Mouse (Mus musculus): Measurements from ENCODE around the gene Crtc3. TPM values are rescaled to one million over a fixed set of nuclear protein-coding genes. Genes with fewer than 3 reads are reported as not detected.

Crtc3 gene
- 17.3 and 18.6 TPM in 2 replicates for polyA plus RNA-seq (2015; fragmentation: Nextera tagmentation; extraction: Ambion mirVana)

DNA sequence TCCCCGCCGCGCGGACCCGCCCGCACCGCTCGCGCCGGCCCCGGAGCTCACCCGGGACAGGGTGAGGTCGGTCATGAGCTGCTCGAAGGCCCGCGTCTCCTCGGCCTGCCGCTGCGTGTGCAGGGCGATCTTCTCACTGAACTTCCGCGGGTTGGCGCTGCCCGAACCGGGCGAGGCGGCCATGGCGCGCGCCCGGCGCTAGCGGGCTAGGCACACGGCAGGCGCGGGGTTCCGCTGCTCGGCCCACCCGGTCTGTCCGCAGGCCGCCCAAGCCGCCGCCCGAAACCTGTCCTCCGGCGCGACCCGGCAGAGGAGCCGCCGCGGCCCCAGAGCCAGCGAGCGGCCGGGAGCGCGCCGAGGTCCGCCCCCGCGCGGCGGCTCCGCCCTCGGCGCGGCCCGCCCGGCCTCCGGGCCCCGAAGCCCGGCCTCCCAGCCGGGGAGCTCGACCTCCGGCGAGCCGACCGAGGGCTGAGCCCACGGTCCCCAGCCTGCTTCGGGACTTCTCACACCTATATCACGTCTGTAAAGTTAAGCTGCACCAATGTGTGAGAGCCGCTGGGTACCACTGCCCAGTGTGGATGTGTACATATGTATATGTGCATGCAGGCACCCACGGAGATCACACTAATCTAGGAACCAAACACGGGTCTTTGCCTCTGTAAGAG, at the start of gene Crtc3:
TSS of gene Crtc3 (minus strand) at position 322 of the 665 bp plus-strand sequence.
- Histone ChIP-seq H3K9ac (peak within 1 kb of the TSS; percentile 98), H3K9me3 (no peaks in the 10 kb centered on the region), H3K27me3 (no peaks in the 10 kb centered on the region), H3K4me3 (peak within 1 kb of the TSS; percentile 84), H3K36me3 (no peaks in the 10 kb centered on the region), H3K4me2 (peak within 1 kb of the TSS; percentile 67), H3K4me1 (replicated peaks) (peaks cover 29% of the 10 kb centered on the region), H3K27ac (replicated peaks) (peak within 1 kb of the TSS; percentile 96)
- 1% methylated on average over 71 of the region's 83 CpGs for WGBS
- ATAC-seq (ENCODE audit: low read depth): peak; percentile 84

- H3K4me3 ChIP-seq: no peak overlapping the region
- 85% methylated on average over 10 of the region's 10 CpGs for WGBS
- ATAC-seq (ENCODE audit: low read depth): no peak
Measured at GRCm38 (mm10) chr7:80736199-80736598, 47.5 kb upstream of the Crtc3 start.

GRCm38 (mm10) chr7:80732986-80733385, 44.3 kb upstream of the Crtc3 start:
- no peak overlapping the region for H3K4me3 ChIP-seq
- WGBS: 84% methylated on average over 11 of the region's 11 CpGs

More at GRCm38 (mm10) chr7:80736199-80736598, 47.5 kb upstream of the Crtc3 start:
- no peak overlapping the region for H3K9ac ChIP-seq
- H3K4me2 ChIP-seq: no peak overlapping the region
- no peaks in the 10 kb centered on the region for H3K9me3 ChIP-seq
- H3K36me3 ChIP-seq: peaks cover 78% of the 10 kb centered on the region
- H3K4me1 ChIP-seq (replicated peaks): no peaks in the 10 kb centered on the region
- H3K27ac ChIP-seq (replicated peaks): no peak overlapping the region
- no peaks in the 10 kb centered on the region for H3K27me3 ChIP-seq

GRCm38 (mm10) chr7:80729662-80730061, 41.0 kb upstream of the Crtc3 start:
- Histone ChIP-seq H3K4me2 (no peak overlapping the region), H3K27ac (replicated peaks) (no peak overlapping the region), H3K27me3 (no peaks in the 10 kb centered on the region), H3K9me3 (no peaks in the 10 kb centered on the region), H3K4me1 (replicated peaks) (no peaks in the 10 kb centered on the region), H3K36me3 (peaks cover 78% of the 10 kb centered on the region), H3K4me3 (no peak overlapping the region), H3K9ac (no peak overlapping the region)
- ATAC-seq (ENCODE audit: low read depth): peak; percentile 67; the same call in 1 of the 2 replicates
- 29% methylated on average over 8 of the region's 8 CpGs for WGBS

More at GRCm38 (mm10) chr7:80732986-80733385, 44.3 kb upstream of the Crtc3 start:
- Histone ChIP-seq H3K4me1 (replicated peaks) (no peaks in the 10 kb centered on the region), H3K36me3 (peaks cover 77% of the 10 kb centered on the region), H3K27me3 (no peaks in the 10 kb centered on the region), H3K9me3 (no peaks in the 10 kb centered on the region), H3K4me2 (no peak overlapping the region), H3K9ac (no peak overlapping the region), H3K27ac (replicated peaks) (no peak overlapping the region)
- no peak for ATAC-seq (ENCODE audit: low read depth)

GRCm38 (mm10) chr7:80721041-80721440, 32.4 kb upstream of the Crtc3 start:
- ATAC-seq (ENCODE audit: low read depth): no peak
- Histone ChIP-seq H3K27ac (replicated peaks) (no peak overlapping the region), H3K9me3 (no peaks in the 10 kb centered on the region), H3K4me3 (no peak overlapping the region), H3K4me1 (replicated peaks) (no peaks in the 10 kb centered on the region), H3K4me2 (no peak overlapping the region), H3K36me3 (peaks cover 83% of the 10 kb centered on the region), H3K27me3 (no peaks in the 10 kb centered on the region), H3K9ac (no peak overlapping the region)
- 38% methylated on average over 9 of the region's 9 CpGs for WGBS

GRCm38 (mm10) chr7:80719582-80719981, 30.9 kb upstream of the Crtc3 start:
- Histone ChIP-seq H3K27ac (replicated peaks) (no peak overlapping the region), H3K27me3 (no peaks in the 10 kb centered on the region), H3K4me1 (replicated peaks) (no peaks in the 10 kb centered on the region), H3K9ac (no peak overlapping the region), H3K36me3 (peaks cover 81% of the 10 kb centered on the region), H3K4me3 (no peak overlapping the region), H3K9me3 (no peaks in the 10 kb centered on the region), H3K4me2 (no peak overlapping the region)
- 95% methylated on average over 7 of the region's 7 CpGs for WGBS
- ATAC-seq (ENCODE audit: low read depth): no peak

DNA sequence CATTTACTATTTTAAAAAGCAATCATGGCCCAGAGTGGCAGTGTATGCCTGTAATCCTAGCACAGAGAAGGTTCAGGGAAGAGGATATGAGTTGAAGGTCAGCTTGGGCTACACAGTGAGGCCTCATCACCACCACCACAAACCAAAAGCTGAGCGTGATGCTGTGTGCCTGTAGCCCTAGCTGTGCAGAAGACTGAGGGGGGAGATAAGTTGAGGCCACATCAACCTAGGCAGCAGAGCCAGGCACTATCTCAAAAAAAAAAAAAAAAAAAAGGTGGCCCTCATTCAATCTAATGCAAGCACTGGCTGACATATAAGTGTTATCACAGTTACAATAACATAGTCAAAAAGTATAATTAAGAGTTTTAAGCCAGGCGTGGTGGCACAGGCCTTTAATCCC, 30.4 kb upstream of the Crtc3 start:
- no peak for ATAC-seq (ENCODE audit: low read depth)
- Histone ChIP-seq H3K36me3 (peaks cover 76% of the 10 kb centered on the region), H3K27me3 (no peaks in the 10 kb centered on the region), H3K9me3 (no peaks in the 10 kb centered on the region), H3K4me1 (replicated peaks) (no peaks in the 10 kb centered on the region), H3K4me3 (no peak overlapping the region), H3K27ac (replicated peaks) (no peak overlapping the region), H3K4me2 (no peak overlapping the region), H3K9ac (no peak overlapping the region)
- whole genome bisulfite sequencing: 92% methylated on average over 2 of the region's 2 CpGs

DNA sequence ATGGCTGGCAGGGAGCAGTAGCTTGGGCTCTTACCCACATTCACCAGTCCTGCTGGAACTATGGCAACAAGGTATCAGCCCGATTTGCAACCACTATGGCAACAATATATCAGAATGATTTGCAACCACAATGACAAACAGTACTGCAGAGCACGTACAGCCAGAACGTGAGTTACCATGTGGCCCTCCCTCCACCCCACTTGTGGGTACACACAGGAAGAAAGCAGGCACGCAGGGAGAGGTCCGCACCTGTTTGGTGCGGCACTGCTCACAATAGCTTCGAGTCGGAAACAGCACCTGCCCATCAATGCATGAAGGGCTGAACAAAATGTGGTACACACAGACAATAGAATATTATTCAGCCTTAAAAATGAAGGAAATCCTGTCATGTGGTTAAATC, 29.8 kb upstream of the Crtc3 start:
- no peak for ATAC-seq (ENCODE audit: low read depth)
- 73% methylated on average over 8 of the region's 8 CpGs for WGBS
- no peak overlapping the region for H3K4me2 ChIP-seq
- H3K36me3 ChIP-seq: peaks cover 75% of the 10 kb centered on the region
- H3K27ac ChIP-seq (replicated peaks): no peak overlapping the region
- H3K4me1 ChIP-seq (replicated peaks): no peaks in the 10 kb centered on the region
- H3K9ac ChIP-seq: no peak overlapping the region
- no peaks in the 10 kb centered on the region for H3K9me3 ChIP-seq
- no peaks in the 10 kb centered on the region for H3K27me3 ChIP-seq
- H3K4me3 ChIP-seq: no peak overlapping the region

- H3K4me1 ChIP-seq (replicated peaks): no peaks in the 10 kb centered on the region
- H3K9me3 ChIP-seq: no peaks in the 10 kb centered on the region
- no peak overlapping the region for H3K9ac ChIP-seq
- WGBS: 87% methylated on average over 9 of the region's 9 CpGs
- no peaks in the 10 kb centered on the region for H3K27me3 ChIP-seq
- no peak overlapping the region for H3K27ac ChIP-seq (replicated peaks)
- no peak for ATAC-seq (ENCODE audit: low read depth)
- H3K36me3 ChIP-seq: peaks cover 60% of the 10 kb centered on the region
- H3K4me2 ChIP-seq: no peak overlapping the region
- H3K4me3 ChIP-seq: no peak overlapping the region
Measured at GRCm38 (mm10) chr7:80716758-80717157, 28.1 kb upstream of the Crtc3 start.

DNA sequence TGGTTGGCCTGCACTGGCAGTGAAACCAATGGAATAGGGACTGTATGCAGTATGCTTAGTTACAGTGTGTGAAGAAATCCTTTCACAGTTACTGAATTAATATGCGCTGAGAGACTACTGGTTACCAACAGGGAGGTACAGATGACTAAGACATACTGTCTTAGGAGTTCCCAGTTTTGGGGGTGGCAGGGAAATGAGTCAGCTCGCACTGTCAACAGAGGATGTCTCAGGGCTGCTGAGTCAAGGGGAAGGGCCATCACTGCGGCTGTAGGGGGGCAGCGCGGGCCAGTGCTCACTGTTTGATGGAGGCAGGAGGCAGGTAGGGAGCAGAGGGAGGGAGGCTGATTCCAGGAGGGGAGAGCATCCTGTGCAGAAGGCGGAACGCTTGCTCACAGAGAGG, 26.6 kb upstream of the Crtc3 start:
- H3K9me3 ChIP-seq: no peaks in the 10 kb centered on the region
- no peak for ATAC-seq (ENCODE audit: low read depth)
- no peak overlapping the region for H3K4me3 ChIP-seq
- H3K27ac ChIP-seq (replicated peaks): no peak overlapping the region
- no peak overlapping the region for H3K4me2 ChIP-seq
- no peak overlapping the region for H3K9ac ChIP-seq
- H3K4me1 ChIP-seq (replicated peaks): no peaks in the 10 kb centered on the region
- H3K27me3 ChIP-seq: no peaks in the 10 kb centered on the region
- H3K36me3 ChIP-seq: peaks cover 54% of the 10 kb centered on the region
- WGBS: 96% methylated on average over 7 of the region's 7 CpGs

DNA sequence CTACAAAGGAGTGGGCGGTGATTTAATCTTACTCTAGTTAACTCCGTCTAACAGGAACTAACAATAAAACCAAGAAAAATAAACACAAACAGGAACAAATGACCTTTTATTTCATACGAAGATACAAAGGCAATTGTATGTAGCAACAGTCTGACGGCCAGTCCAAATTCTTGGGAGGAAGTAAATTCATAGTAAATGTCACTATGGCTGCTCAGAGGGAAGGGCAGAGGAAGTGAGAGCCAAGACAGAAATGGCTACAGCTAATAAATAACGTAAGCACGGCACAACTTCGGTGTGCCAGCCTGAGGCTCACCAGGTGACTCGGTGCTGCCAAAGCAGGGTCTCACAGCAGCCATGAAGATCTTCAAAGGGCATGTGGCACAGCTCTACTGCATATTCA, 22.8 kb upstream of the Crtc3 start:
- ATAC-seq (ENCODE audit: low read depth): no peak
- no peak overlapping the region for H3K9ac ChIP-seq
- H3K4me2 ChIP-seq: no peak overlapping the region
- H3K9me3 ChIP-seq: no peaks in the 10 kb centered on the region
- H3K4me3 ChIP-seq: no peak overlapping the region
- no peaks in the 10 kb centered on the region for H3K27me3 ChIP-seq
- no peak overlapping the region for H3K27ac ChIP-seq (replicated peaks)
- H3K36me3 ChIP-seq: peaks cover 23% of the 10 kb centered on the region
- WGBS: 75% methylated on average over 8 of the region's 8 CpGs
- H3K4me1 ChIP-seq (replicated peaks): no peaks in the 10 kb centered on the region

- Histone ChIP-seq H3K27me3 (no peaks in the 10 kb centered on the region), H3K4me1 (replicated peaks) (no peaks in the 10 kb centered on the region), H3K4me2 (no peak overlapping the region), H3K9me3 (no peaks in the 10 kb centered on the region), H3K27ac (replicated peaks) (no peak overlapping the region), H3K4me3 (no peak overlapping the region), H3K36me3 (peaks cover 12% of the 10 kb centered on the region), H3K9ac (no peak overlapping the region)
- ATAC-seq (ENCODE audit: low read depth): no peak
- 90% methylated on average over 7 of the region's 7 CpGs for WGBS
Measured at GRCm38 (mm10) chr7:80710333-80710732, 21.7 kb upstream of the Crtc3 start.

GRCm38 (mm10) chr7:80704066-80704465, 15.4 kb upstream of the Crtc3 start:
- WGBS: 93% methylated on average over 4 of the region's 4 CpGs
- no peaks in the 10 kb centered on the region for H3K27me3 ChIP-seq
- no peaks in the 10 kb centered on the region for H3K4me1 ChIP-seq (replicated peaks)
- no peak overlapping the region for H3K4me3 ChIP-seq
- no peaks in the 10 kb centered on the region for H3K36me3 ChIP-seq
- H3K9me3 ChIP-seq: no peaks in the 10 kb centered on the region
- no peak for ATAC-seq (ENCODE audit: low read depth)
- no peak overlapping the region for H3K4me2 ChIP-seq
- no peak overlapping the region for H3K27ac ChIP-seq (replicated peaks)
- no peak overlapping the region for H3K9ac ChIP-seq

Data from neural tube, embryonic 13.5 days (tissue).